Mouse (Mus musculus): ENCODE measurements around the gene 5530401A14Rik. TPM values are rescaled to one million over a fixed set of nuclear protein-coding genes. Genes with fewer than 3 reads are reported as not detected.

The 5530401A14Rik gene
- polyA plus RNA-seq, 1 experiment from 2014 or later: not detected

Other genes starting within 250 kb of the 5530401A14Rik start
- gene Asic2, start 107.8 kb downstream of the 5530401A14Rik start, polyA plus RNA-seq (2014; fragmentation: Nextera tagmentation; extraction: Ambion mirVana): 0.94 and 1.4 TPM in 2 replicates
- 0.47 and 0.88 TPM in 2 replicates for gene Ccl2, start 174.9 kb downstream of the 5530401A14Rik start, polyA plus RNA-seq (2014; fragmentation: Nextera tagmentation; extraction: Ambion mirVana)
- gene Gm17268, start 177.9 kb downstream of the 5530401A14Rik start, polyA plus RNA-seq (2014; fragmentation: Nextera tagmentation; extraction: Ambion mirVana): not detected in 2 replicates
- 0.57 TPM in 1 of 2 replicates, not detected in the other for gene Ccl7, start 185.0 kb downstream of the 5530401A14Rik start, polyA plus RNA-seq (2014; fragmentation: Nextera tagmentation; extraction: Ambion mirVana)
- not detected in 2 replicates for gene Ccl11, start 197.2 kb downstream of the 5530401A14Rik start, polyA plus RNA-seq (2014; fragmentation: Nextera tagmentation; extraction: Ambion mirVana)
- gene Ccl12, start 241.2 kb downstream of the 5530401A14Rik start, polyA plus RNA-seq (2014; fragmentation: Nextera tagmentation; extraction: Ambion mirVana): 0.87 and 0.91 TPM in 2 replicates